Mouse (Mus musculus): ENCODE measurements at regions not wholly inside any gene's neighbourhood (a gene's known extent, or its start where the extent isn't known, plus 50 kb on each side); places are given as distances from the start of the nearest gene placed in this dataset.

DNA sequence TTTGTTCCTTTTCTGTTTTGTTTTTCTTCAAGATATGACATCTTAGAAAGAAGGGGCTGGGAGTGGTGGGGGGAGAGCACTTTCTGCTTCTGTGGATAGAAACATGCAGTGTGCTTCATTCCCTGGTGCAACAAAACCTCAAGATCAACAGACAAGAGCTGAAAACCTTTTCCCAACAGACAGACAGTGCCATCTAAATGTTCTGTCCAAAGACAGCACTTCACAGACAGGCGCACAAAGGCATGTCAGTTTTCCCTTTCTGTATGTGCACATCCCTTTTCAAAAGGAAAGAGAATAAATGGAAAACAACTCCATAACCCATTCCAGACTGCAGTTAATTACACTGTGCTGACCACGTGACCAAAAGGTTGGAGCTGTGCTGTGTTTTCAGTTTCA lies 383.0 kb upstream of the Slc7a11 start:
- H3K4me1 ChIP-seq (ENCODE audit: insufficient read depth, low read depth, low read length): no peaks in the 10 kb centered on the region
- no peaks in the 10 kb centered on the region for H3K36me3 ChIP-seq (replicated peaks)
- no peak for TF ChIP-seq POLR2AphosphoS5 (IDR thresholded peaks at IDR 0.05; ENCODE audit: insufficient replicate concordance, low read depth, low read length)
- no peak for TF ChIP-seq GATA2 (IDR thresholded peaks at IDR 0.05; ENCODE audit: borderline replicate concordance, low read depth, low read length)
- TF ChIP-seq GATA1 (IDR thresholded peaks at IDR 0.05; ENCODE audit: borderline replicate concordance, low read length): no peak
- no peak for TF ChIP-seq TAL1 (conservative IDR thresholded peaks at IDR 0.05; ENCODE audit: low read depth, low read length)
- TF ChIP-seq CTCF (IDR thresholded peaks at IDR 0.05; ENCODE audit: low read depth, low read length): no peak
- H3K27me3 ChIP-seq (ENCODE audit: insufficient read depth, low read length): no peaks in the 10 kb centered on the region
- no peaks in the 10 kb centered on the region for H3K9me3 ChIP-seq (replicated peaks)
- DNase-seq (ENCODE audit: low spot score) (no peak), ATAC-seq (ENCODE audit: extremely low read depth, insufficient number of reproducible peaks, low FRiP score, poor library complexity, severe bottlenecking) (no peak)
- H3K4me3 ChIP-seq (ENCODE audit: low read depth, low read length): no peak overlapping the region

GRCm38 (mm10) chr3:50829211-50829610 lies 385.8 kb upstream of the Slc7a11 start:
- no peaks in the 10 kb centered on the region for H3K4me1 ChIP-seq (ENCODE audit: insufficient read depth, low read depth, low read length)
- no peaks in the 10 kb centered on the region for H3K36me3 ChIP-seq (replicated peaks)
- ATAC-seq (ENCODE audit: extremely low read depth, insufficient number of reproducible peaks, low FRiP score, poor library complexity, severe bottlenecking) (no peak), DNase-seq (ENCODE audit: low spot score) (no peak)
- no peaks in the 10 kb centered on the region for H3K27me3 ChIP-seq (ENCODE audit: insufficient read depth, low read length)
- H3K9me3 ChIP-seq (replicated peaks): no peaks in the 10 kb centered on the region
- TF ChIP-seq GATA1 (IDR thresholded peaks at IDR 0.05; ENCODE audit: borderline replicate concordance, low read length) (no peak), TAL1 (conservative IDR thresholded peaks at IDR 0.05; ENCODE audit: low read depth, low read length) (no peak), GATA2 (IDR thresholded peaks at IDR 0.05; ENCODE audit: borderline replicate concordance, low read depth, low read length) (no peak), POLR2AphosphoS5 (IDR thresholded peaks at IDR 0.05; ENCODE audit: insufficient replicate concordance, low read depth, low read length) (no peak)
- no peak overlapping the region for H3K4me3 ChIP-seq (ENCODE audit: low read depth, low read length)

DNA sequence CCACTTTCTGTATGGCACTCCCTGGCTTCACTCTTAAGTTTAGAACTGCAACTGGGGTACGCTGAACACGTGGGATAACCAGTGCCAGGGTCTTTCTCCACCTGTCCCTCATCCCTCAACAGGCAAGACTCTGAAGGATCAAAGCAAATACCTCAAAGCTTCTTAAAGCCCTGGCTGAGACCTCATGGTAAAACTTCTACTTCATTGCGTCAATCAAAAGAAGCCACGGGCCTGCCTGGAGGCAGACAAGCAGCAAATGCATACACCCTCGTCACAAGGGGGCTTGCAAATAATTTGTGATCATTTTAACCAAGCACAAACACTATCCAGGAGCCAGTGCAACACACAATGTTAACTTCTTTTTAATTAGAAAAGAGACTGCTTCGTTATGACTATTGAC lies 387.0 kb upstream of the Slc7a11 start:
- DNase-seq (ENCODE audit: low spot score) (no peak), ATAC-seq (ENCODE audit: extremely low read depth, insufficient number of reproducible peaks, low FRiP score, poor library complexity, severe bottlenecking) (no peak)
- no peaks in the 10 kb centered on the region for H3K27me3 ChIP-seq (ENCODE audit: insufficient read depth, low read length)

GRCm38 (mm10) chr3:50830926-50831325 lies 387.5 kb upstream of the Slc7a11 start:
- DNase-seq (ENCODE audit: low spot score): no peak
- no peaks in the 10 kb centered on the region for H3K36me3 ChIP-seq (replicated peaks)
- no peaks in the 10 kb centered on the region for H3K4me1 ChIP-seq (ENCODE audit: insufficient read depth, low read depth, low read length)
- no peak for ATAC-seq (ENCODE audit: extremely low read depth, insufficient number of reproducible peaks, low FRiP score, poor library complexity, severe bottlenecking)
- H3K4me3 ChIP-seq (ENCODE audit: low read depth, low read length): no peak overlapping the region
- TF ChIP-seq POLR2AphosphoS5 (IDR thresholded peaks at IDR 0.05; ENCODE audit: insufficient replicate concordance, low read depth, low read length): no peak
- no peak for TF ChIP-seq TAL1 (conservative IDR thresholded peaks at IDR 0.05; ENCODE audit: low read depth, low read length)
- TF ChIP-seq GATA1 (IDR thresholded peaks at IDR 0.05; ENCODE audit: borderline replicate concordance, low read length): no peak
- no peak for TF ChIP-seq CTCF (IDR thresholded peaks at IDR 0.05; ENCODE audit: low read depth, low read length)
- no peak for TF ChIP-seq GATA2 (IDR thresholded peaks at IDR 0.05; ENCODE audit: borderline replicate concordance, low read depth, low read length)
- H3K9me3 ChIP-seq (replicated peaks): no peaks in the 10 kb centered on the region
- H3K27me3 ChIP-seq (ENCODE audit: insufficient read depth, low read length): no peaks in the 10 kb centered on the region

More for the DNA sequence above, 387.0 kb upstream of the Slc7a11 start:
- Histone ChIP-seq H3K36me3 (replicated peaks) (no peaks in the 10 kb centered on the region), H3K4me1 (ENCODE audit: insufficient read depth, low read depth, low read length) (no peaks in the 10 kb centered on the region), H3K9me3 (replicated peaks) (no peaks in the 10 kb centered on the region), H3K4me3 (ENCODE audit: low read depth, low read length) (no peak overlapping the region)
- TF ChIP-seq GATA2 (IDR thresholded peaks at IDR 0.05; ENCODE audit: borderline replicate concordance, low read depth, low read length) (no peak), TAL1 (conservative IDR thresholded peaks at IDR 0.05; ENCODE audit: low read depth, low read length) (no peak), GATA1 (IDR thresholded peaks at IDR 0.05; ENCODE audit: borderline replicate concordance, low read length) (no peak)

- no peaks in the 10 kb centered on the region for H3K27me3 ChIP-seq (ENCODE audit: insufficient read depth, low read length)
- no peak for ATAC-seq (ENCODE audit: extremely low read depth, insufficient number of reproducible peaks, low FRiP score, poor library complexity, severe bottlenecking)
These were observed 382.0 kb upstream of the Noct start for GRCm38 (mm10) chr3:50842216-50842615.

DNA sequence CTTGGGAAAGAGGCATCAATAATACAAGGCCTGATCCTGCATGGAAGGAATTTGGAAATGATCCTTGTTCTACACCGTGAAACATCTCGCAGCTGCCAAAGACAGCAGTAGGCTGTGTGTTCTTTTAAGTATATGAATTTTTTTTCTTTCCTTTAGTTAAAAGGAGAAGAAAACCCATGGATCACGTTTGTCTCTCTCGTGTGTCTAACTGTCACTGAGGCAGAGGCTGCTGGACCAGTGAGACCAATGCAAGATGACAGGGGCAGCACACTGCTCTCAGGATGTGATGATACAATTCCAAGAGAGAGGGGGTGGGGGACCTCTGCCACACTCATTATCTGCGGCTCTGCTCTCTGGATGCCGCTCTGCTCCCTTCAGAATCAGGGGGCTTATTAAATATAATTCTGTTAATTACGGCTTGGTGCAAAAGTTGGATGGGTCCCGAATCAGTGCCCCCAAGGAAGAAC lies 379.4 kb upstream of the Noct start:
- TF ChIP-seq POLR2AphosphoS5 (IDR thresholded peaks at IDR 0.05; ENCODE audit: insufficient replicate concordance, low read depth, low read length): no peak
- Histone ChIP-seq H3K36me3 (replicated peaks) (no peaks in the 10 kb centered on the region), H3K4me3 (ENCODE audit: low read depth, low read length) (no peak overlapping the region), H3K9me3 (replicated peaks) (peaks cover 5% of the 10 kb centered on the region; the same call in 1 of the 2 replicates), H3K4me1 (ENCODE audit: insufficient read depth, low read depth, low read length) (no peaks in the 10 kb centered on the region), H3K27me3 (ENCODE audit: insufficient read depth, low read length) (no peaks in the 10 kb centered on the region)
- ATAC-seq (ENCODE audit: extremely low read depth, insufficient number of reproducible peaks, low FRiP score, poor library complexity, severe bottlenecking) (no peak), DNase-seq (ENCODE audit: low spot score) (no peak)

More at GRCm38 (mm10) chr3:50842216-50842615, 382.0 kb upstream of the Noct start:
- H3K36me3 ChIP-seq (replicated peaks): no peaks in the 10 kb centered on the region
- TF ChIP-seq CTCF (IDR thresholded peaks at IDR 0.05; ENCODE audit: low read depth, low read length) (no peak), TAL1 (conservative IDR thresholded peaks at IDR 0.05; ENCODE audit: low read depth, low read length) (no peak), GATA1 (IDR thresholded peaks at IDR 0.05; ENCODE audit: borderline replicate concordance, low read length) (no peak), POLR2AphosphoS5 (IDR thresholded peaks at IDR 0.05; ENCODE audit: insufficient replicate concordance, low read depth, low read length) (no peak), GATA2 (IDR thresholded peaks at IDR 0.05; ENCODE audit: borderline replicate concordance, low read depth, low read length) (no peak)
- H3K4me1 ChIP-seq (ENCODE audit: insufficient read depth, low read depth, low read length): no peaks in the 10 kb centered on the region
- DNase-seq (ENCODE audit: low spot score): no peak
- H3K4me3 ChIP-seq (ENCODE audit: low read depth, low read length): no peak overlapping the region
- H3K9me3 ChIP-seq (replicated peaks): peaks cover 6% of the 10 kb centered on the region

DNA sequence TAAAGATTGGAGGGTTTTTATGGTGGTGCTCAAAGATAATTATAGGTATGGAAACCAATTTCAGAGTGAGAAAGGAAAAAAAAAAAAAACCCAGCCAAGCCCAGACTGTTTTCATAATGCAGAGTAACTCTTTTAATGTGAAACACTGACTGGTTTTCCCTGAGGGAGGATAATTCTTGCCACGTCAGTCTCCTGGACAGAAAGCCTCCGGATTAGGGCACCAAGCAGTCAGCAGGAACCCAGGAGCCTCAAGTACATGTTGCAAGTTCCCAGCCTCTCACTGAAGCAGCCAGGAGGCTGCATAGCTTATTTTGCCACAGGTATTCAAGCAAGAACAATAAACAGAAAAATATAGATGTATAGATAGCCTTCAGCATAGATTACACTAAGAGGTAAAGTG lies 378.9 kb upstream of the Noct start:
- no peaks in the 10 kb centered on the region for H3K27me3 ChIP-seq (ENCODE audit: insufficient read depth, low read length)
- H3K9me3 ChIP-seq (replicated peaks): peaks cover 5% of the 10 kb centered on the region; the same call in 1 of the 2 replicates
- no peak for TF ChIP-seq POLR2AphosphoS5 (IDR thresholded peaks at IDR 0.05; ENCODE audit: insufficient replicate concordance, low read depth, low read length)
- no peak for TF ChIP-seq GATA2 (IDR thresholded peaks at IDR 0.05; ENCODE audit: borderline replicate concordance, low read depth, low read length)
- no peak for TF ChIP-seq GATA1 (IDR thresholded peaks at IDR 0.05; ENCODE audit: borderline replicate concordance, low read length)
- TF ChIP-seq CTCF (IDR thresholded peaks at IDR 0.05; ENCODE audit: low read depth, low read length): no peak
- TF ChIP-seq TAL1 (conservative IDR thresholded peaks at IDR 0.05; ENCODE audit: low read depth, low read length): no peak
- H3K4me1 ChIP-seq (ENCODE audit: insufficient read depth, low read depth, low read length): no peaks in the 10 kb centered on the region
- DNase-seq (ENCODE audit: low spot score) (no peak), ATAC-seq (ENCODE audit: extremely low read depth, insufficient number of reproducible peaks, low FRiP score, poor library complexity, severe bottlenecking) (no peak)
- H3K4me3 ChIP-seq (ENCODE audit: low read depth, low read length): no peak overlapping the region
- H3K36me3 ChIP-seq (replicated peaks): no peaks in the 10 kb centered on the region
